Mouse (Mus musculus): ENCODE results near the gene D930020B18Rik. TPM values are rescaled to one million over a fixed set of nuclear protein-coding genes. Genes with fewer than 3 reads are reported as not detected.

The D930020B18Rik gene
- under 1 TPM in 1 of 2 experiments, not detected in 1; 0.54 TPM for total RNA-seq (2021)
- long read RNA-seq, experiment 1 = 0 reads
- long read RNA-seq, experiment 2 = 0 reads

- no peak for DNase-seq (ENCODE audit: low spot score in 2 of 2)
- Histone ChIP-seq H3K4me3 (peak within 1 kb of the TSS; percentile 61), H3K27ac (no peak within 1 kb of the TSS)
- TF ChIP-seq CTCF (conservative IDR thresholded peaks at IDR 0.05) = no peak
Measured at GRCm38 (mm10) chr10:121641272-121642053, at the start of gene D930020B18Rik. Gene D930020B18Rik (plus strand): TSS chr10:121641588.

GRCm38 (mm10) chr10:121596580-121596979 is 44.8 kb upstream of the D930020B18Rik start:
- H3K27ac ChIP-seq = 0 out of 2 replicates have a peak overlapping the region, but pooled peaks have one; percentile 14
- DNase-seq (ENCODE audit: low spot score in 2 of 2) = no peak
- no peak overlapping the region for H3K4me3 ChIP-seq
- no peak for TF ChIP-seq CTCF (conservative IDR thresholded peaks at IDR 0.05)

- TF ChIP-seq CTCF (conservative IDR thresholded peaks at IDR 0.05) = no peak
- Histone ChIP-seq H3K4me3 (no peak overlapping the region), H3K27ac (no peak overlapping the region)
- DNase-seq (ENCODE audit: low spot score in 2 of 2) = no peak
Measured at GRCm38 (mm10) chr10:121601272-121601671, 40.1 kb upstream of the D930020B18Rik start.

- no peak for DNase-seq (ENCODE audit: low spot score in 2 of 2)
- no peak overlapping the region for H3K27ac ChIP-seq
- TF ChIP-seq CTCF (conservative IDR thresholded peaks at IDR 0.05) = no peak
- H3K4me3 ChIP-seq = no peak overlapping the region
Measured at GRCm38 (mm10) chr10:121603556-121603955, 37.8 kb upstream of the D930020B18Rik start.

GRCm38 (mm10) chr10:121604632-121605344 is 36.6 kb upstream of the D930020B18Rik start:
- TF ChIP-seq CTCF (conservative IDR thresholded peaks at IDR 0.05) = peak; percentile 30
- no peak for DNase-seq (ENCODE audit: low spot score in 2 of 2)
- Histone ChIP-seq H3K27ac (no peak overlapping the region), H3K4me3 (no peak overlapping the region)

- H3K27ac ChIP-seq = no peak overlapping the region
- no peak for TF ChIP-seq CTCF (conservative IDR thresholded peaks at IDR 0.05)
Measured at GRCm38 (mm10) chr10:121608177-121608576, 33.2 kb upstream of the D930020B18Rik start.

GRCm38 (mm10) chr10:121611587-121611986 is 29.8 kb upstream of the D930020B18Rik start:
- no peak overlapping the region for H3K27ac ChIP-seq
- TF ChIP-seq CTCF (conservative IDR thresholded peaks at IDR 0.05) = no peak
- DNase-seq (ENCODE audit: low spot score in 2 of 2) = no peak
- no peak overlapping the region for H3K4me3 ChIP-seq

More at GRCm38 (mm10) chr10:121608177-121608576, 33.2 kb upstream of the D930020B18Rik start:
- DNase-seq (ENCODE audit: low spot score in 2 of 2) = no peak
- H3K4me3 ChIP-seq = no peak overlapping the region

- no peak for TF ChIP-seq CTCF (conservative IDR thresholded peaks at IDR 0.05)
- Histone ChIP-seq H3K27ac (no peak overlapping the region), H3K4me3 (no peak overlapping the region)
- DNase-seq (ENCODE audit: low spot score in 2 of 2) = no peak
Measured at GRCm38 (mm10) chr10:121612448-121612847, 28.9 kb upstream of the D930020B18Rik start.

- no peak for TF ChIP-seq CTCF (conservative IDR thresholded peaks at IDR 0.05)
- Histone ChIP-seq H3K4me3 (no peak overlapping the region), H3K27ac (no peak overlapping the region)
- no peak for DNase-seq (ENCODE audit: low spot score in 2 of 2)
Measured at GRCm38 (mm10) chr10:121613570-121613969, 27.8 kb upstream of the D930020B18Rik start.

- no peak overlapping the region for H3K27ac ChIP-seq
- DNase-seq (ENCODE audit: low spot score in 2 of 2) = no peak
- TF ChIP-seq CTCF (conservative IDR thresholded peaks at IDR 0.05) = no peak
Measured at GRCm38 (mm10) chr10:121615146-121615870, 26.1 kb upstream of the D930020B18Rik start.

GRCm38 (mm10) chr10:121615935-121616334 is 25.5 kb upstream of the D930020B18Rik start:
- TF ChIP-seq CTCF (conservative IDR thresholded peaks at IDR 0.05) = no peak
- H3K4me3 ChIP-seq = no peak overlapping the region
- no peak for DNase-seq (ENCODE audit: low spot score in 2 of 2)
- no peak overlapping the region for H3K27ac ChIP-seq

More at GRCm38 (mm10) chr10:121615146-121615870, 26.1 kb upstream of the D930020B18Rik start:
- H3K4me3 ChIP-seq = no peak overlapping the region

GRCm38 (mm10) chr10:121622431-121622830 is 19.0 kb upstream of the D930020B18Rik start:
- TF ChIP-seq CTCF (conservative IDR thresholded peaks at IDR 0.05) = no peak
- Histone ChIP-seq H3K4me3 (no peak overlapping the region), H3K27ac (no peak overlapping the region)
- no peak for DNase-seq (ENCODE audit: low spot score in 2 of 2)

- no peak overlapping the region for H3K27ac ChIP-seq
- H3K4me3 ChIP-seq = no peak overlapping the region
- no peak for TF ChIP-seq CTCF (conservative IDR thresholded peaks at IDR 0.05)
- no peak for DNase-seq (ENCODE audit: low spot score in 2 of 2)
Measured at GRCm38 (mm10) chr10:121623670-121624069, 17.7 kb upstream of the D930020B18Rik start.
